Mouse (Mus musculus) forebrain, postnatal 0 days (tissue): ENCODE data around the gene Gfpt2. TPM values are rescaled to one million over a fixed set of nuclear protein-coding genes. Genes with fewer than 3 reads are reported as not detected.

Experiments used
- ATAC-seq: fragments of 200-750 bp; cut with Nextera tagmentation; 2 replicates; pipeline ENCODE4 v1.8.0; 2017; ENCODE audit warnings: mild to moderate bottlenecking, moderate library complexity
- DNase-seq: peaks from one replicate; pipeline ENCODE4 v3.0.0-alpha.2; 2015
- H3K27ac ChIP-seq: fragments of 300-500 bp; sonication (generic); 2 replicates; pipeline ENCODE4 v1.5.1; 2014; ENCODE audit warnings: low read depth, mild to moderate bottlenecking, antibody characterized with exemption, low read length, moderate library complexity, mixed read lengths
- H3K27me3 ChIP-seq: fragments of 300-500 bp; sonication (generic); 2 replicates; pipeline ENCODE4 v1.6.1; 2014; ENCODE audit warnings: mild to moderate bottlenecking, low read length, mixed read lengths; ENCODE audit not compliant: insufficient read depth
- H3K36me3 ChIP-seq: fragments of 300-500 bp; sonication (generic); 2 replicates; pipeline ENCODE4 v1.6.1; 2014; ENCODE audit warnings: mild to moderate bottlenecking, moderate library complexity; ENCODE audit not compliant: insufficient read depth
- H3K4me1 ChIP-seq: fragments of 300-500 bp; sonication (generic); 2 replicates; pipeline ENCODE4 v1.6.1; 2014; ENCODE audit warnings: antibody characterized with exemption; ENCODE audit not compliant: insufficient read depth
- H3K4me2 ChIP-seq: fragments of 300-500 bp; sonication (generic); 2 replicates; pipeline ENCODE4 v1.6.1; 2014; ENCODE audit warnings: low read depth, mild to moderate bottlenecking, moderate library complexity
- H3K4me3 ChIP-seq: fragments of 300-500 bp; sonication (generic); 2 replicates; pipeline ENCODE4 v1.5.1; 2014; ENCODE audit warnings: low read depth, low read length, mixed read lengths
- H3K9ac ChIP-seq: fragments of 300-500 bp; sonication (generic); 2 replicates; pipeline ENCODE4 v1.6.1; 2014; ENCODE audit warnings: mild to moderate bottlenecking
- H3K9me3 ChIP-seq: fragments of 300-500 bp; sonication (generic); 2 replicates; pipeline ENCODE4 v1.6.1; 2016; ENCODE audit warnings: low read length
- CTCF ChIP-seq: sonication (generic); IDR thresholded peaks from 2 replicates; pipeline ENCODE4 v1.5.1; 2016; ENCODE audit warnings: antibody characterized with exemption, control low read depth, low read depth
- WGBS: fragments of 180-500 bp; shearing (Covaris S2); extraction: QIAGEN DNeasy Blood & Tissue Kit; methylation state at CpG from one replicate; pipeline ENCODE4 v1.1.7; 2014; 5-methylcytosine and 5-hydroxymethylcytosine counted together
- polyA plus RNA-seq: library from polyadenylated mRNA; unstranded; fragments of >200 nt; fragmentation: Nextera tagmentation; extraction: Ambion mirVana; gene quantifications from 2 replicates; pipeline ENCODE4 v1.2.1, GENCODE M21; 2015
- total RNA-seq: library from RNA; depleted of rRNA; stranded (reverse); fragments of >200 nt; gene quantifications from 2 replicates; pipeline ENCODE4 v1.2.3, GENCODE M21; 2014; rRNA removed

Gfpt2 gene
- total RNA-seq (5.0 and 5.5 TPM in 2 replicates), polyA plus RNA-seq (6.5 and 7.4 TPM in 2 replicates)

DNA sequence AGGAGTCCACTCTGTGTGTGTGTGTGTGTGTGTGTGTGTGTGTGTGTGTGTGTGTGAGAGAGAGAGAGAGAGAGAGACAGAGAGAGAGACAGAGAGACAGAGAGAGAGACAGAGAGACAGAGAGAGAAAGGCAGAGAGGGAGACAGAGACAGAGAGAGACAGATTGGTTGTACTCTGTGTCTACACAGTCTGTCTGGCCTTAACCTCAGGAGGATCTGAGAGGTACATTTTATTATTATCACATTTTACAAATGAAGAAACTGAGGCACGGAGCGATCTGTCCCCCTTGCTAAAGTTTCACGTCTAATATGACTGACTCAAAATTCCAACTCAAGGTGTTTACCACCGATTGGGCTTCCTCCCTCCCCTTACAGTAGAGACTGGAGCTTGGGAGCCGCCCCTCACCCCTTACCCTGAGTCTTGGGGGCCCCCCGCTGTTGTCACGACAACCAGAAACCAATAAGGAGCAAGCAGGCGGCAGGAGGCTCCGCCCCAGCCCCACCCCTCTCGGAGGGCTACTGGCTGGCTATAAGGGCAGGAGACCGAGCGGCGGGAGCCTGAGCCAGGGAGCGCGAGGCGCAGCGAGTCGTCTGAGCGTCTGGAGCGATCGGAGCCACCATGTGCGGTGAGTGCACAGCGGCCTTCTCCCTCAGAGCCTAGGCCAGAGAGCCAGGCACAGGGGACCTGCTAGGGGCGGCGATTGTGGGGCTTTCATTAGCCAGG is at the start of gene Gfpt2:
Gene Gfpt2, plus strand, starts transcription at position 560 of the 723 bp plus-strand sequence.
- no peak for TF ChIP-seq CTCF
- WGBS, result 1% methylated on average over 25 of the region's 25 CpGs
- no peaks in the 10 kb centered on the region for H3K9me3 ChIP-seq
- H3K4me1 ChIP-seq, result 0 out of 2 replicates have a peak, but pooled peaks cover 8% of the 10 kb centered on the region
- peak within 1 kb of the TSS; percentile 90 for H3K4me2 ChIP-seq
- peak within 1 kb of the TSS; percentile 35; the same call in 1 of the 2 replicates for H3K27ac ChIP-seq
- H3K9ac ChIP-seq, result peak within 1 kb of the TSS; percentile 73
- ATAC-seq, result peak; percentile 99
- no peaks in the 10 kb centered on the region for H3K27me3 ChIP-seq
- peak within 1 kb of the TSS; percentile 64 for H3K4me3 ChIP-seq
- peak; percentile 87 for DNase-seq
- no peaks in the 10 kb centered on the region for H3K36me3 ChIP-seq

DNA sequence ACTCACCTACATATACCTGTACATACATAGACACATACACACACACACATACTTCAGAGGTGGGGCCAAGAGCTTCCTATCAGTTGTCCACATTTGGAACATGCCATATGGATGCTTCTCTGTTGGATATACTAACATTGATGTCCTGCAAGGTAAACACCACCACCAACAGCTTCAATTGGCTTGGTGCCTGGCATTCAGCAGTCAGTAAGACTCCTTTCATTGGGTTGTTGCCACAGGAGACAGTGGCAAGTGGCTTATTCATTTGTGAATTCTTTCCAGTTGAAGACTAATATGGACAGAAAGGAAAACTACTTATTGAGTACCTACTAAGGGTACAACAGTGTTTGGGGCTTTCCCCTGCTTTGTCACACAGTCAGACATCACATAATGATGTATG is 49.0 kb upstream of the Gfpt2 start:
- DNase-seq (no peak), ATAC-seq (no peak)
- Histone ChIP-seq H3K4me2 (no peak overlapping the region), H3K9ac (no peak overlapping the region), H3K27ac (no peak overlapping the region), H3K4me1 (no peaks in the 10 kb centered on the region), H3K36me3 (no peaks in the 10 kb centered on the region), H3K27me3 (no peaks in the 10 kb centered on the region; the same call in 1 of the 2 replicates), H3K4me3 (no peak overlapping the region), H3K9me3 (peaks cover 9% of the 10 kb centered on the region)
- no peak for TF ChIP-seq CTCF

DNA sequence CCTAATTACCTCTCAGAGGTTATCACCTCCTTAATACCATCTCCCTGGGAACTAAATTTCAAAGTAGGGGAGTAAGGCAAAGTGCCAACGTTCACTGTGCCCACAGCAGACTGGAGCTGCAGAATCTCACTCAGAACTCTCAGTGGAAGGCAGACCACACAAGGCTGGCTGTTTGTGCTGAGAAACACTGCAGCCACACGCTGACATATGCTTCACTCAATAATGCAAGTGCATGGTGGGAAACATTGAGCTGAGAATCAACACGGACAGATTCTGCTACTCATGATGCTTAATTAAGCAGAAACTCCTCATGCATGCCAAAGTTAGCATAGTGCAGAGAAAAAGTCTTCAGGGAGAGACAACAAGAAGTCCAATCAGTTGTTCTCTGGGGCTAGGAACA is 48.1 kb upstream of the Gfpt2 start:
- no peaks in the 10 kb centered on the region; the same call in 1 of the 2 replicates for H3K27me3 ChIP-seq
- H3K4me3 ChIP-seq, result no peak overlapping the region
- WGBS, result 26% methylated on average over 3 of the region's 3 CpGs
- ATAC-seq (peak; percentile 60; the same call in 1 of the 2 replicates), DNase-seq (peak; percentile 30)
- no peaks in the 10 kb centered on the region for H3K4me1 ChIP-seq
- no peak overlapping the region for H3K27ac ChIP-seq
- no peaks in the 10 kb centered on the region for H3K36me3 ChIP-seq
- H3K9ac ChIP-seq, result no peak overlapping the region
- no peak overlapping the region for H3K4me2 ChIP-seq
- H3K9me3 ChIP-seq, result peaks cover 9% of the 10 kb centered on the region
- no peak for TF ChIP-seq CTCF

DNA sequence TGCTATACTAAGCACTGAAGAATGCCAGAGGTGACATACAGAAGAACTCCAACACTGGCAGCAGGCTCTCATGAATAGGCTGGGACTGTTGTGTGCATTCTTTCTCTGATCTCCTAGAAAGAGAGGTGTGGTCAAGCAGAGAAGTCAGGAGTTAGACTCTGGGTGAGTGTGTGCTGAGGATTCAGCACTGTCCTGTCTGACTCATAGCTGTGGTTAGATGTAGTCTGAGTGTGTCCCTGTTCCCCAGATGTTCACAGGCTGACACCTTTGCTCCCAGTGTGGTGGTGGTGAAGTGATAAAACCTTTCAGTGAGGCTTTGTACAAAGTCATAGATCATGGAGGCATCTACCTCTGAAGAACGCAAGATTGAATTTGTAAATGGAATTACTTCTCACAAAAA is 47.2 kb upstream of the Gfpt2 start:
- ATAC-seq (no peak), DNase-seq (no peak)
- Histone ChIP-seq H3K27me3 (no peaks in the 10 kb centered on the region; the same call in 1 of the 2 replicates), H3K27ac (no peak overlapping the region), H3K4me3 (no peak overlapping the region), H3K9ac (no peak overlapping the region), H3K4me1 (no peaks in the 10 kb centered on the region), H3K36me3 (no peaks in the 10 kb centered on the region), H3K4me2 (no peak overlapping the region), H3K9me3 (peaks cover 9% of the 10 kb centered on the region)
- 97% methylated on average over 1 of the region's 1 CpGs for WGBS
- TF ChIP-seq CTCF, result no peak

DNA sequence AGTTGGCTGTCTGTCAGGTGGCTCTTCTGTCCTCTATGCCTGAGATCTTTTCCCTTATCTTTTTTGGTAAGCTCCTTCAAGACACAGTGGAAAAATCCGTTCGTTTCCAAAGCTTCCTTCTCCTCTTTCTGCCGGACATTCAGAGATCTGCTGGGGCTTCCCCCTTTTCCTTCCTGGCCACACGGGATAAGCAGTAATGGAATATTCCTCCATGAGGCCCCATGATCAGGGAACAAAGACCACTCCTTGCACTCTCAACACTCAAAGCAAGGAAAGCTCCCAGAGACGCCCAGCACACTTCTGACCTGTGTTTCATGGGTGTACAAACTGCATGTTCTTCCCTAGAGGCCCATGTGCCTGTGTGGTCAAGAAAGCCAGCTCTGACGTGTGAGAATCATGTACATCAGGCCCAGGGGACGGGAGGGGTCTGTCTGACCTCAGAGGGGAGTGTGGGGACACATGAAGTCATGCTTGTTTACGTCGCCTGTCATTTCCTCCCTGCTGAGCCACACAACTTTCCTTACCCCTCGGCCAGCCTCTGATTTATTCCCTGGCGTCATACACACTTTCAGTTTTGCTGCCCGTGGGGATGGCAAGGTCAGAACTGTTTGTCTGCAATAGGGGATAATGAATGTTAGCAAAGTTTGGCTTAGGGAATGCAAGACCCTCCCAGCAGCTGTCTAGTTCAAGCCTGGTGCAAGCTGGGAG is 38.9 kb upstream of the Gfpt2 start:
- Histone ChIP-seq H3K9ac (no peak overlapping the region), H3K27ac (no peak overlapping the region), H3K9me3 (no peaks in the 10 kb centered on the region), H3K27me3 (no peaks in the 10 kb centered on the region), H3K4me3 (no peak overlapping the region), H3K4me2 (no peak overlapping the region), H3K4me1 (no peaks in the 10 kb centered on the region), H3K36me3 (no peaks in the 10 kb centered on the region)
- 63% methylated on average over 12 of the region's 12 CpGs for WGBS
- no peak for ATAC-seq
- TF ChIP-seq CTCF, result no peak
- DNase-seq, result no peak

DNA sequence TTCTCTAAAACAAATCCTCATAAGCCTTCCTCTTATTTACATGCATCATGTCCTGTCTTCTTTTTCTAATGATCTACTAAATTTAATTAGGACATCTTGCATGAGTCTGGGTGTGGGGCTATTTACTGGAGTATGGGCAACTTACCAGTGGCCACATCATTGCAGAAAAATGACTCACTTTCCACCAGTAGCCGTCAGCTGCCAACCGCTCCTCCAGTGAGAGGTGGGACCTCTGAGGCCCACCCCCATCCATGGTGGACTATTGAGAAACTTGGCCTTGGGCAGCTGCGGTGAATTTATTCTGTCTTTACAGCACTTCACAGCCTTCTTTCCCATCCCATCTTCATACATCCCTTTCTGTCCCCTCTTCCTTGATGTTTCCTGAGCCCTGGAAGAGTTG is 35.9 kb upstream of the Gfpt2 start:
- DNase-seq (no peak), ATAC-seq (no peak)
- no peak overlapping the region for H3K4me3 ChIP-seq
- WGBS, result 93% methylated on average over 3 of the region's 3 CpGs
- H3K27ac ChIP-seq, result no peak overlapping the region
- H3K9me3 ChIP-seq, result no peaks in the 10 kb centered on the region
- no peak for TF ChIP-seq CTCF
- H3K27me3 ChIP-seq, result no peaks in the 10 kb centered on the region
- H3K4me1 ChIP-seq, result no peaks in the 10 kb centered on the region
- no peaks in the 10 kb centered on the region for H3K36me3 ChIP-seq
- no peak overlapping the region for H3K4me2 ChIP-seq
- no peak overlapping the region for H3K9ac ChIP-seq

DNA sequence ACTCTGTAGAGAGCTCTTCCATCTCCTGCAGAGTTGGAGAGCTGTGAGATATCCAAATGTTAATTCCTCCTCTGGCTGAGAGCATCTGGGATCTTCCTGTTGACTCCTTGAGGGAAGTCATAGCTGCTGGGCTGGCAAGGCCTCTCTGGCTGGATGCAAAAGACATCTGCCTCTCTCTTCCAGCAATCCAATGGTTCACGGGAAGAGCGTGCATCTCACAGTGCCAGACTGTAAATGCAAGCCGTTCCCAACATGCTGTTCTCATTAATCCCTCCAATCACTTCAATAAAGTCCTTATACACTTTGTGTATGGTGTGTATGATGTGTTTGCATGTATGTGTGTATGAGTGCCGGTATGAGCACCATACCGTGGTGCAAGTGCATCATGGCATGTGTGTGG is 32.8 kb upstream of the Gfpt2 start:
- Histone ChIP-seq H3K9me3 (no peaks in the 10 kb centered on the region), H3K4me2 (no peak overlapping the region), H3K36me3 (no peaks in the 10 kb centered on the region), H3K4me3 (no peak overlapping the region), H3K27me3 (no peaks in the 10 kb centered on the region), H3K9ac (no peak overlapping the region), H3K27ac (no peak overlapping the region), H3K4me1 (no peaks in the 10 kb centered on the region)
- peak; percentile 40; the same call in 1 of the 2 replicates for ATAC-seq
- TF ChIP-seq CTCF, result no peak
- DNase-seq, result peak; percentile 4
- 83% methylated on average over 5 of the region's 5 CpGs for WGBS
